Mouse (Mus musculus) G1E-ER4 (cell line): ENCODE data around the gene Fchsd2. TPM values are rescaled to one million over a fixed set of nuclear protein-coding genes. Genes with fewer than 3 reads are reported as not detected.

ENCODE experiments used
- GATA1 ChIP-seq: IDR thresholded peaks from one replicate; pipeline ENCODE4 v1.8.0; 2012; ENCODE audit warnings: low read length, inconsistent platforms
- polyA plus RNA-seq: library from polyadenylated mRNA; stranded (reverse); fragments of >175 nt; gene quantifications from 2 replicates; pipeline ENCODE4 v1.2.3, GENCODE M21; 2012

Fchsd2 gene
- polyA plus RNA-seq, 1 experiment: 1.5 TPM

DNA sequence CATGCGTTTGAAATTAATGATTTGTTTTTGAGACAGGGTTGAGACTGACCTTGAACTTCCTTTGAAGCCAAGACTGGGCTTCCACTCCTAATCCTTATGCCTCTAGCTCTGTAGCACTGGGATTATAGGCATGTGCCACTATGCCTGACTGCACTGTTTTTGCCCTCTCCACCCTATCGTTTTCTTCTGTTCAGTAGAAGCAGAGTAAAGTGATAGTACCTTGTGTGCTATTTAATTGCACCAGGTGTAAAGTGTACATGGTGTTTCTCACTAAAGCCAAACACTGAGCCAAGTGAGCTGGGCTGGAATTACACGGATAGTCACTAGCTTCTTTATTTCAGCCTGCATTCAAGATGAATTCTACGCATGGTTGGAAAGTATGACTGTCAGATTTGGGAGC is 35.9 kb downstream of the Fchsd2 start:
- TF ChIP-seq GATA1: no peak

DNA sequence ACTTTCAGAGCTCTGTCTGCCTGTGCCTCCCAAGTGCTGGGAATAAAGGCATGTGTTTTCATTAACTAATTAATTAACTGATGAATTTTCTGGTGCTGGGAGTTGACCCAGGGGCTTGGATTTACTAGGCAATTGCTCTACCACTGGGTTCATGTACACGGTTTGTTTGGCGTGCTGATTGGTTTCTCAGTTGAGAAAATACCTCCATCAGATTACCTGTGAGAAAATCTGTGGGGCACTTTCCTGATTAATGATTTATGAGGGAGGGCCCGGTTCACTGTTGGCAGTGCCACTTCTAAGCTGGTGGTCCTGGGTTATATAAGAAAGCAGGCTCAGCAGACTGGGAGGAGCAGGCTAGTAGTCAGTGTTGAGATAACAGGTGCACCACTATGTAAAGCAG is 38.0 kb downstream of the Fchsd2 start:
- TF ChIP-seq GATA1: no peak

DNA sequence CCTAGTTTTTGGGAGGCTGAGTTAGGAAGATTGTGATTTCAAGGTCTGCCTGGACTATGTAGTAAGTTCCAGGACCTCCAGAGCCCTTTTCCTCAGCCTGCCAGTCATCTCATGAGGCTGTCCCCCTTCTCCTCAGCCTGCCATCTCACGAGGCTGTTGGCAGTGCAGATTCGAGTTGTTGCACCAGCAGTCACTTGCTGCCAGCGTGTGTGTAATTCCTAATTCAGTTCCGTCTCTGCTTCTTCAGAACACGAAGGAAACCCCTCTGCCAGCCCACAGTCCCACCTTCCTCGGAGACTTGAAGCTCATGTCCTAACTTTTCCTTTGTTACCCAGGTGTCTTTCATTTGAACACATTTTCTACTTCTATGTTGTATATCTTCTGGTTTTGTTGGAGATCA is 38.6 kb downstream of the Fchsd2 start:
- TF ChIP-seq GATA1: no peak

DNA sequence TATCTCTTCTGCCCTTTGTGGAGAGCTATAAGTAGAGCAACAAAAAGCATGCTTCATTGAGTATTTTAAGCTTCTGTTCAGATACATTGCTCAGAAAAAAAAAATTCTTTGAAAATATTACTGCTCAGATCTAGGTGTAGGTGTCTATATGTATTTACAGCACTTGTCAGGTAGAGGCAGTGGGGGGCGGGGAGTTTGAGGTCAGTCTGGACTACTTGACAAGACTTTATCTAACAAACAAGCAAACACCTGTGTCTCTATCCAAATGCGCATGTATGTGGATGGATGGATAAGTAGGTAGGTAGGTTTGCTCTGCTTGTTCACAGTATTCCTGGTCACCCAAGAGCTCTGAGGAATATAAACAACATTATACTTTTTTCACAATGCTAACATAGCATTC is 40.9 kb downstream of the Fchsd2 start:
- no peak for TF ChIP-seq GATA1

DNA sequence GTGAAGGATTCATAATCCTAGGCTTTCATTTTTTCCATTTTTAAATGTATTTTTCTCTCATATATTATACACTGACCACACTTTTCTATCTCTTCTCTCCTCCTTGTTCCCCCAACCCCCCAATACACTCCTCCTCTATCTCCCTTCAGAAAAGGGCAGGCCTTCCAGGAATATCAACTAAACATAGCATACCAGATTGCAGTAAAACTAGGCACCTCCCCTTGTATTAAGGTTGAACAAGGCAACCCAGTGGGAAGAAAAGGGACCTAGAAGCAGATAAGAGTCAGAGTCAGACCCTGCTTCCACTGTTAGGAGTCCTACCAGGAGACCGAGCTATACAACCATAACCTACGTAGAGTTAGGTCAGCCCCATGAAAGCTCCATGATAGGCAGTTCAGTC is 41.5 kb downstream of the Fchsd2 start:
- TF ChIP-seq GATA1: no peak

DNA sequence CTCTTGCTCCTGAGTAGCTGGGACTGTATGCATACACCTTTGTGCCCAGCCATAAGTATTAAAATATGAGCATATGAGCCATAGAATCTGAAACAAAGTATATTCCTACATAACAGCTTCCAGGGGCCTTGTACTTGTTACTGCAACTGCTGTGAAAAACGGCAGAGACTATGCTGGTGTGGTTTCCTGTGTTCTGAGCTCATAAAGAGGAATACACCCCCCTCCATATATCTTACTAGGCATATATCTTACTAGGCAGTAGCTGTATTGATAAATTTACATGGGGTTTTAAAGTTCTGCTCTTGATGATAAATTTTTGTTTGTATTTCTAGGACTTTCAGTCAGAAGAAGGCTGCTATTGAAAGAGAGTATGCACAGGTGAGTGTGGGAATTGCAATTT is 46.2 kb downstream of the Fchsd2 start:
- TF ChIP-seq GATA1: no peak

DNA sequence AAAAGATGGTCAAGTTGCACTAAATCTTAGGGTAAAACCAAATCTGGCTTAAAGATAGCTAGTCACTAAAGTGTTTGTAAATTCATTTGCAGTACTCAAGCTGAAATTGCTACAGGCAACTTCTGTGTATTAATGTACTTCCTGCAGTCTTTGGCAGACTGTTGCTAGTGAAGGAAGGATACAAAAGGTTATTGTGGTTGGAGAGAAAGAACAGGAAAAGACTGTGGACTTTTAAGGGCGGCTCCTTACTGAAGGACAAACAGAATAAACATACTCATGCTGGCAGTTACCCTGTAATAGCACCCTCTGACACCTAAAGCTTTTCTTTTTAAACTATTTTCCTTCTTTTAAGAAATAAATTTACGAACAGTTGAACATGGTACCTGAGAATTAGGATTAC is 50.2 kb downstream of the Fchsd2 start:
- TF ChIP-seq GATA1: no peak

DNA sequence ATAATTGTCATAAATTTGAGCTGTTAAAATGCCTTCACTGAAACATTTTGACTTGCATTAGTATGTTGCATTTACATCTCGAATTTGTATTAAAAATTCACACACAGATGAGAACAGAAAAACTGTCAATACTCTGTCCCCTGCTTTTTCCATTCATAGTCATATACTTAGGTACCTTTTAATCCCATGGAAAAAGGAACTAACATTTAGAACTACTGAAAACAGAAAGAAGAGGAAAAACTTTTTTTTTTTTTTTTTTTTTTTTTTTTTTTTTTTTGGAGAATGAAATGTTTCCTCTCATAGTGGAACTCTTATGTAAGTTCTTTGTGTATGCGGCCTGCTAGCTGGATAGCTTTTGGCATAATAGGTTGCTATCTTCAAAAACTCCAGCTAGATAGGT is 51.6 kb downstream of the Fchsd2 start:
- no peak for TF ChIP-seq GATA1

DNA sequence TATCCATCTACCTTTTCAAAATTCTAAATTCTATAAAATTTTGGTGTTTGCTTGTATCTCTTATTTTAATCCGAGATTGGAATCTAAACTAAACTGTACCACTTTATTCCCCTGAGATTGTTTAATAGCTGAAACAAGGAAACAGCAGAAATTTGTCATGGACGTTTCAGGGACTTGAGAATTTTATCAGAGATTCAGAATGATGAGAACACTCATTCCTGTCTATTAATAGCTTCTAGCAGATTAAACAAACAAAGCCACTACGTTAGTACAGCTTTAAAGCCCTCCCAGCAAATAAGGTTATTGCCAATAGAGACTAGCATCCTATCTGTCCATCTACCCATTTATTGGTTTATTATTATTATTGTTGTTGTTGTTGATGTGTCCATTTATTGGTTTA is 56.4 kb downstream of the Fchsd2 start:
- no peak for TF ChIP-seq GATA1

DNA sequence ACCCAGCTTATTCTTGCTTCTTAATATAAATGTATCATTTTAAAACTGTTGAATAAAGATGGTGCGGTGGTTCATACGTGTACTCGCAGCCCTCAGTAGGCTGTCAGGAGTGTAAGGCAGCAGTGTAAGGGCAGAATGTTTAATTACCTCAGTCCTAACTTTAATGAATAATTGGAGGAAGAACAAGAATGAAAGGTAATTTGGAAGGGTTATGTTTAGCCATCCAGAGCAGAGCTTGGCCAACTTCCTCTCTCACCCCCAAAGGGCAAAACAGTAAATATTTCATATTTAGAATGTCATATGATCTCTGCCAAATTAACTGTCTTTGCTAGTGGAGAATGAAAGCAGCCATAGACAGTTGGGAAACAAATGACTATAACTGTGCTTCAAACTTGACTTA is 62.6 kb downstream of the Fchsd2 start:
- no peak for TF ChIP-seq GATA1

DNA sequence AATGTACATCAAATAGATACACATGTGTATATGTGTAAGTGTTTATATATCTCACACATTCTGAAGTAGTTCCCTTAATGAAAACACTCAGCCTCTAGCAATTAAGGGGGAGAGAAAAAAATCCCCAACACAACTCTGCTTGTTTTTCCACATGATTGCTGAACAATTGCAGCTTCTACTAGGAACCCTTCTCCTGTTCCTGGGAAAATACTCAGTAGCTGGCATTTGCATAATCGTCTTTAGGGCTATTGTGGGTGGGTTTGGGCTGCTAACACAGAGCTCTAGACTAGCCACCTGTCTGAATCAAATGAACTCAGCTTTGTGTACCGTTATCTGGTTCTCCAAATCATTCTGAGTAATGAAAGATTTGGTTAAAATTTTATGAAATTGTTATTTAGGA is 67.6 kb downstream of the Fchsd2 start:
- no peak for TF ChIP-seq GATA1

DNA sequence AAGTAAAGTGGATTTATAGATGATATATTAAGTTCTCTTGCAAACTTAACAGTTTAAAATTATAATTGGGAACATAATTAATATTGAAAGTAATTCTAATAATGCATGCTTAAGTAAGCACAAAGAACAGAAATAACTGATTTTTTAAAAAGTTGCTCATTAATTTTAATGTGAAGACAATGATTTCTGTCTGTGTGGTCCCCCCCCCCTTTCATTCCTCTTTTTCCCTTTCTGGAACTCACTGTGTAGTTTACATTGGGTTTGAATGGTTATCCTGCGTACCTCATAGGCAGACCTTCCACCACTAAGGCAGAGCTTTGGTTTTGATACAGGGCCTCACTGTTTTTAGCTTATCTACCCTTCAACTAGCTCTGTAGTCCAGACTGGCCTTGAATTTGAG is 70.1 kb downstream of the Fchsd2 start:
- TF ChIP-seq GATA1: no peak

DNA sequence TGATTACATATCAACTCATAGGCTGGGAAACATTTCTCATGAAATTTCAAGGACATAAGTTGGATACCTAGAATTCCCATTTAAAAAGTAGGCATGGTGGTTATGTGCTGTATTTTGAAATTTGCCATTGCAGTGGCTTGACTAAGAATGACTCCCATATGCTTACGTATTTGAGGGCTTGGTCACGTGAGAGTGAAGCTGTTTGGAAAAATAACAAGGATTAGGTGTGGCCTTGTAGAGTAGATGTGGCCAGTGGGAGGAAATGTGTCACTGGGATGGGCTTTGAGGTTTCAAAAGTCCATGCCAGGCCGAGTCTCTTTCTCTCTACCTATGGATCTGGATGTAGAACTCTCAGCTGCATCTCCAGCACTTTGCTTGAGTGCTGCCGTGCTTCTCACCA is 71.2 kb downstream of the Fchsd2 start:
- TF ChIP-seq GATA1: no peak

DNA sequence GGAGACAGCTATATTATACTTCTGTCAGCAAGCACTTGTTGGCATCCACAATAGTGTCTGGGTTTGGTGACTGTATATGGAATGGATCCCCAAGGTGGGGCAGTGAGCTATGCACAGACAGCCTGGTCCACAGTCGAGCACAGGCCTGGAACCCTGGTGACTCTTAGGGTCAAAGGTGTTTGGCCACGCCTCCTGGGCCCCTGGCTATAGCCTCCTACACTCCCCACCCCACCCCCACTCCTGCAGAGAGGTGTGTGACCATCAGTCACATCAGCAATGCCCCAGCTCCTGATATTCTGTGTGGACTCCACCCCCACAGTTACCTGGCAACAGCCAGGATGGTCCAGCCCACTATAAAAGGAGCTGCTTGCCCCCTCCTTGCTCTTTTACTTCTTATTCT is 73.9 kb downstream of the Fchsd2 start:
- no peak for TF ChIP-seq GATA1

DNA sequence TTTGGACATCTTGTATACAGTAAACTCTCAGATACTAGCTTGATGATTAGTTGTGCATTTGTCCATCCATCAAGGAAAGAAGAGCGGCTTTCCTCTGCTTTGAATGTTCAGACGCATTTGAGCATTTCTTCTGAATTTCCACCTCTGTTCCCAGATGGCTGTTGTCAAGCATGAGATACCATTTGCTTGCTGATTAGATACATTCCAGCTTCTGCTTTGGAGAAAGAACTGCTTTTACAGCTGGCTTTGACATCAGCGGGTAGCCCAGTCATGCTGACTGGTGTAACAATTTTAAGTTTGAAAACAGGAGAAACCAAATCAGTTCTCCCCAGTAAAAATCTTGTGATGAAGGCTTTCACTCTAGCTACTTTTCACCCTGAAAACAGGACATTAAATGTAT is 77.8 kb downstream of the Fchsd2 start:
- no peak for TF ChIP-seq GATA1

DNA sequence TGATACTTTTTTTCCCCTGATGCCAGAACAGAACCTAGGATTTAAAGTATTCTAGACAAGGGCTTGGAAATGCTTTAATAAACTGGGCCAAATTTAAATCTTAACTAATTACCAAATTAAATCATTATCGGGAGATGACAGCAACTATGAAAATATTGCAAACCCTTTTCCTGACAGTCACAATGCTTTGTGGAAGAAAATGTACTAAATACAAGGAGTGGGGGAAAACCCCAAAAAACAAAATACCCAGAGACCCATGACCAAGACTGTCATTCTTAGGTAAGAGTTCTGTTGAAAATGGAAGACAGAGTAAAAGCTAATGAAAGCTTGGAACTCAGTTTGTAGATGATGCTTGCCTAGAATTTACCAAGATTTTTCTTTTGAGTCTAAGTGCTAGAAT is 78.3 kb downstream of the Fchsd2 start:
- no peak for TF ChIP-seq GATA1

DNA sequence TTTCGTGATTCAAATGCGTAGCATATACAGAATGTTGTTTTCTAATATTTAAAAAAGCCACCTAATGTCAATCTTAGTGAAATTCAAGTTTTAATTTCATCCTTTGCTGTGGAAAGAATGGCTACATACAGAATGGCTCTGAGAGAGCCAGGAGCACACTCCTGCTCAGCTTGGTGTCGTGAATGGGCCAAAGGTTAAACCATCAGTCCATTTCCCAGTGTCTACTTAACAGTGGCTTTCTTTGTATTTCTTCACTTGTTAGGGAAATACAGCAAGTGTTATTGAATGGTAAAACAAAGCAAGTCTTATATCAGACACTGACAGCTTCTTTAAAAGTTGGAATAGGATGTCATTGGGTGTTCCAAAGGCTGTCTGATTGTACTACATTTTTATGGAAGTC is 80.7 kb downstream of the Fchsd2 start:
- no peak for TF ChIP-seq GATA1

DNA sequence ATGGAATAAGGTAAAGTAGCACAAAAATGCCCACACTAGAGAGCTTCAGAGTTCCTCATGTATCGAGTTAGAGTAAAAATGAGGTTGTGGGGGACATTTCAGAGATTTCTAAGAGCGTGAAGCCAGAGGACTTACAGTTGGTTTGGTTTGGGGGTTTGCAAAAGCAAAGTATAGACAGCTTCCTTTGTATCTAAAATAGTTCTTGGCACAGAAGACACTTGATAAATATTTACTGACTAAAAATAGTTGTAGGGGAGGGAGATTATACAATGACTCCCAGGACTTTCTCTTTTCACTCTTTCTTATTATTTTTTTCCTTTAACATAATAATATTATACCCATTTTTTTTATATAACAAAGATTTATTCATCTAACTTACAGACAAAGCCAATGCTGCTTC is 86.1 kb downstream of the Fchsd2 start:
- no peak for TF ChIP-seq GATA1
